Mouse (Mus musculus): Measurements from ENCODE around the gene Erbb2. TPM values are rescaled to one million over a fixed set of nuclear protein-coding genes. Genes with fewer than 3 reads are reported as not detected.

The Erbb2 gene
- polyA plus RNA-seq, 1 experiment, result not detected

DNA sequence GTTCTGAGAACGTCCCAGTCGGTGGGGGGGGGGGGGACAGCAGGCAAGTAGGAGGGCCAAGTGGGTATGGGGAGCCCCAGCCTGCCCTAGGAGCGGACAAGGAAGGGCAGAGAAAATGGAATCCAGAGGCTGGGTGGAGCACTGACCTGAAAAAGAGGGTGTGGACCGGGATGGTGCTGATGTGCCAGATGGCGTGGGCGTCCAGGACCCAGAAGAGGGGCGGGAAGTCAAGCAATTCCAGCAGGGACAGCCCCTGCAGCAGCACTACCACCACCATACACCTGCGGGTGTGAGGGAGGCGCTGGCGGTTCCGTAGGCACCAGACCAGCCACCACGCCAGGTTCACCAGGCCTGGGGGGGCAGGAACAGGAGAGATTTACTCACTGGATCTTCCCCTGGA, 22.1 kb upstream of the Erbb2 start:
- Histone ChIP-seq H3K4me3 (ENCODE audit: insufficient read depth, low read depth, low read length) (no peak overlapping the region), H3K4me1 (ENCODE audit: control insufficient read depth, insufficient read depth, low read length) (peaks cover 24% of the 10 kb centered on the region), H3K27ac (ENCODE audit: insufficient read depth, low read depth, low read length) (no peak overlapping the region)
- WGBS, result 71% methylated on average over 12 of the region's 12 CpGs
- TF ChIP-seq CTCF (IDR thresholded peaks at IDR 0.05; ENCODE audit: insufficient read depth, low read depth, low read length) (no peak), POLR2A (IDR thresholded peaks at IDR 0.05; ENCODE audit: insufficient read depth, low read depth, low read length) (no peak)

DNA sequence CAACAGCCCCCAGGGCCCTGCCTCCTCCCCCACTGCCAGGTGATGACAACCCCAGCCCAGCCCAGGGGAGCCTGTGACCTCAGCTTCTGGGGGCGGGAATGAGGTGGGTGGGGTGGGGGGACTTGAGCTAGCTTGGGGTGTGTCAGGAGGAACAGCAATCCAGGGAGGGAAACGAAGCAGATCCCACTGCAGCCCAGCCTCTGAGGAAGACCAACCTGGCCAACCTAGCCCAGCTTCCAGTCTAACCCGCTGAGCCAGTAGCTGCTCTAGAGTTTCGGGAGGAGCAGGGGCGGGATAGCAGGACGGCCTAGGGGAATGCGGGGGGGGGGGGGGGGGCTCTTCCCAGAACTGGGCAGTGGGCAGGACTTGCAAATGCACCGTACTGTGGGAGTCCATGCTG, 20.2 kb upstream of the Erbb2 start:
- H3K4me1 ChIP-seq (ENCODE audit: control insufficient read depth, insufficient read depth, low read length), result peaks cover 19% of the 10 kb centered on the region
- H3K27ac ChIP-seq (ENCODE audit: insufficient read depth, low read depth, low read length), result no peak overlapping the region
- TF ChIP-seq CTCF (IDR thresholded peaks at IDR 0.05; ENCODE audit: insufficient read depth, low read depth, low read length), result no peak
- no peak for TF ChIP-seq POLR2A (IDR thresholded peaks at IDR 0.05; ENCODE audit: insufficient read depth, low read depth, low read length)
- H3K4me3 ChIP-seq (ENCODE audit: insufficient read depth, low read depth, low read length), result no peak overlapping the region
- 39% methylated on average over 8 of the region's 8 CpGs for WGBS

DNA sequence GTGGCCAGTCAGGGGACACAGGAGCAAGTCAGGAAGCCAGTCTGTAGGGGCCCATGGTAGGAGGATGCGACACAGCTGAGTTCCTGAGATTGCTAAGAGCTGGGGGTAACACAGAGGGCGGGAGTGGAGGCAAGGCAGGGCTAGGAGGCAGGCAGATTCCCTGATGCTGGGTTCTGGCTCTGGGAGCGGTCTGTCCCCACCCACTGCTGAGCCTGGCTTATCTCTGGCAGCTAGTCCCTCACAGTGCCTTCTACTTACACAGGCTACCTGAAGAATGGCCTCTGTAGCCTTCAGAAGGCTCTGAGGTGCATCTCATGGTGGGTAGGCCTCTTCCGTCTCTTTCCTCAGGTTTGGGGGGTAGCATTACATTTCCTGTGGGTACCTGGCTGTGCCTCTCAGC, 19.6 kb upstream of the Erbb2 start:
- H3K4me1 ChIP-seq (ENCODE audit: control insufficient read depth, insufficient read depth, low read length), result peaks cover 19% of the 10 kb centered on the region
- H3K27ac ChIP-seq (ENCODE audit: insufficient read depth, low read depth, low read length), result no peak overlapping the region
- TF ChIP-seq CTCF (IDR thresholded peaks at IDR 0.05; ENCODE audit: insufficient read depth, low read depth, low read length) (no peak), POLR2A (IDR thresholded peaks at IDR 0.05; ENCODE audit: insufficient read depth, low read depth, low read length) (no peak)
- H3K4me3 ChIP-seq (ENCODE audit: insufficient read depth, low read depth, low read length), result no peak overlapping the region
- WGBS, result 77% methylated on average over 4 of the region's 4 CpGs

DNA sequence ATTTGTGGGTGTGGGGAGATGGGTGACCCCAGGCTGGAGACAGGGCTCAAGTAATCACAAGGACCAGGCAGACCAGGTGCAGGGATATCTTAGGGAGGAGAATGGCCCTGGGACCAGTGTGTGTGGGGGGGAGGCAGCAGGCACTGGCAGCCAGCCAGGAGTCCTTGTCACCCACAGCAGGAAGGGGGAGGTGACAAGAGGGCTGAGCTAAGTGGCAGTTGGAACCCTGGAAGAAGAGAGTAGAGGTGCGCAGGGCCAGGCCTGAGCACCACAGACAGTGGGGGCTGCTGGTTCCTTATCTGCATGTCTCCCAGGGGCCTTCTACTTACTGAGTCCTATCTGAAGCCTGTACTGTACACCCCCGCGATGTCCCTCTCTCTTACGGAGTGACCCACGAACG, 19.0 kb upstream of the Erbb2 start:
- Histone ChIP-seq H3K27ac (ENCODE audit: insufficient read depth, low read depth, low read length) (no peak overlapping the region), H3K4me3 (ENCODE audit: insufficient read depth, low read depth, low read length) (no peak overlapping the region), H3K4me1 (ENCODE audit: control insufficient read depth, insufficient read depth, low read length) (peaks cover 16% of the 10 kb centered on the region)
- TF ChIP-seq POLR2A (IDR thresholded peaks at IDR 0.05; ENCODE audit: insufficient read depth, low read depth, low read length) (no peak), CTCF (IDR thresholded peaks at IDR 0.05; ENCODE audit: insufficient read depth, low read depth, low read length) (no peak)
- 72% methylated on average over 6 of the region's 6 CpGs for WGBS

DNA sequence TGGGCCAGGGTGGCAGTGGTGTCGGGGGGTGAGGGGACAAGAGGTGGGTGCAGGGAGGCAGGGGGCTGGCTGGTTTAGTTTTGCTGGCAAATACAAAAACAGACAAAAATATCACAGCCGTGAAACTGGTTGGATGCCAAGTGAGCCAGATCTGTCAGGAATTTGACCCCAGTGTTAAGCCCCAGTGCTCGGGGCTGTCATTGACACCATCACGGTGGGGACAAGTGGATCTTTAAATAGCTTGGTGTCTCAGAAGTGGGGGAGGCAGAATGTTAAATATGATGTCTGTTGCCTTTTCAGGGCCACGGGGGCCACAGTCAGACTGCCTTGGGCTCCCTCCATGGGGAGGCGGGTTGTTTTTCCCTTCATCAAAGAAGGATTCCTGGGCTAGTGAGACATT, 18.0 kb upstream of the Erbb2 start:
- TF ChIP-seq POLR2A (IDR thresholded peaks at IDR 0.05; ENCODE audit: insufficient read depth, low read depth, low read length) (no peak), CTCF (IDR thresholded peaks at IDR 0.05; ENCODE audit: insufficient read depth, low read depth, low read length) (no peak)
- WGBS, result 65% methylated on average over 6 of the region's 6 CpGs
- Histone ChIP-seq H3K4me3 (ENCODE audit: insufficient read depth, low read depth, low read length) (no peak overlapping the region), H3K4me1 (ENCODE audit: control insufficient read depth, insufficient read depth, low read length) (peaks cover 7% of the 10 kb centered on the region), H3K27ac (ENCODE audit: insufficient read depth, low read depth, low read length) (no peak overlapping the region)

DNA sequence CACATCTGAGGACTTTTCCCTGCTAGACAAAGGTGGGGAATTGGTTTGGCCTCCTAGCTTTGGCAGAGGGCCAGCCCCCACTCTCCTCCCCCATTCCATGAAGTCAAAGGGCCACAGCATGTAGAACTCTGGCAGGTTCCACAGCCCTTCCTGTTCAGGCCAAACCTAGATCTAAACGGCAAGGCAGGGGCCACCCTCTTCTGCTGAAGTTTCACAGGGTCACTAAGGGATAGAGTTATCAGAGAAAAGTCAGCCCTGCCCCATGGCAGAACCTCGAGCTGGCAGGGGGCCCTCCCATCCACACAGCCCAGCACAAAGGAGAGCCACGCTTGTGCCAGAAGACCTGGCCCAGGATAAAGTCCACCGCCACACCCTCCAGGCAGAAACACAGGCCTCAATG, 17.2 kb upstream of the Erbb2 start:
- TF ChIP-seq CTCF (IDR thresholded peaks at IDR 0.05; ENCODE audit: insufficient read depth, low read depth, low read length) (no peak), POLR2A (IDR thresholded peaks at IDR 0.05; ENCODE audit: insufficient read depth, low read depth, low read length) (no peak)
- no peak overlapping the region for H3K4me3 ChIP-seq (ENCODE audit: insufficient read depth, low read depth, low read length)
- peaks cover 6% of the 10 kb centered on the region for H3K4me1 ChIP-seq (ENCODE audit: control insufficient read depth, insufficient read depth, low read length)
- no peak overlapping the region for H3K27ac ChIP-seq (ENCODE audit: insufficient read depth, low read depth, low read length)
- 45% methylated on average over 4 of the region's 4 CpGs for WGBS

DNA sequence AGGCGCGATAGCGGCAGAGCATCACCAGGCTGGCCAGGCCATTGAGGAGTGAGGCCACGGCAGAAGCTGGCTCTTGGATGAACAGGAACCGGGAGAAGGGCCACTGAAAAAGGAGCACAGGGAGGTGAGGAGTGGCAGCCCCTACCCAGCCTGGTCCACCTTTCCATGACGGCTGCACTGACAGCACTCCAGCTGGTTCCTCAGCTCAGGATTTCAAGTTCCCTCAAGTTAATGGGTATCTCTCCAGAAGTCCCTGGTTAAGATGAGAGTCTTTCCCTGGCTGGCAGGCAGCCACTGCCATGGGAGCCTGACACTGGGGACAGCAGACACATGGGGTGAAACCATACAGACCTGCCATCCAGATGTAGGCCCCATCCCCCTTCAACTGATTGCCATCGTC, 14.3 kb upstream of the Erbb2 start:
- WGBS, result 89% methylated on average over 7 of the region's 7 CpGs

DNA sequence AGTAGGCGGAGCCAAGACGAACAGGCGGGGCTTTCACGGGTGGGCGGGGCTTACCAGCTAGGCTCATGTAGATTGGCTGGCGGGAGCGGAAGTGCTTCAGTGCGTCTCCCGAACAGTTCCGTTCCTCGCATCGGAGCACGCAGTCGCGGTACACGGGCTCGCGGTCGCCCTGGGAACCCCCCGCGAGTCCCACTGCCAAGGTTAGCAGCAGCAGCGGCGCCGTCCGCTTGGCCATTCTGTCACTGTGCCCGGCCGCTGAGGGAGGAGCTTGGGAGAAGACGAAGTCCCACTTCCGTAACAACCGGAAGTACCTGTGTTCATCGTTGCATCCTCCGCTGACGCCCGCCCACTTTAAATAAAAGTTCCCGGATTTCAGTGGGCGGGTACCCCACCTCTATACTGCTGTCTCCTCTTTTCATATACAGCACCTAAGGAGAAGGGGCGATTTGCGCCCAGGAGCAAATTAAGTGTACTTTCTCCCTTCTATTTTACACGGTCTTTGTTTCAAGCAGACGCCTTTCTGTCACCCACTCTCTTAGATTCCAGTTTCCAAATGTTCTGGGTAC, 12.0 kb upstream of the Erbb2 start, which contains the start of gene Pgap3:
Gene Pgap3 (minus strand): TSS at position 330 of the 566 bp plus-strand sequence.
- Histone ChIP-seq H3K27ac (ENCODE audit: insufficient read depth, low read depth, low read length) (peak within 1 kb of the TSS; percentile 82), H3K4me1 (ENCODE audit: control insufficient read depth, insufficient read depth, low read length) (peaks cover 2% of the 10 kb centered on the region; the same call in 1 of the 2 replicates), H3K4me3 (ENCODE audit: insufficient read depth, low read depth, low read length) (peak within 1 kb of the TSS; percentile 76)
- under 1% methylated on average over 40 of the region's 40 CpGs for WGBS
- TF ChIP-seq CTCF (IDR thresholded peaks at IDR 0.05; ENCODE audit: insufficient read depth, low read depth, low read length) (no peak), POLR2A (IDR thresholded peaks at IDR 0.05; ENCODE audit: insufficient read depth, low read depth, low read length) (0 out of 2 replicates have a peak, but pooled peaks have one; percentile 34)

More for the DNA sequence above, 14.3 kb upstream of the Erbb2 start:
- Histone ChIP-seq H3K4me1 (ENCODE audit: control insufficient read depth, insufficient read depth, low read length) (peaks cover 9% of the 10 kb centered on the region), H3K27ac (ENCODE audit: insufficient read depth, low read depth, low read length) (no peak overlapping the region), H3K4me3 (ENCODE audit: insufficient read depth, low read depth, low read length) (no peak overlapping the region)
- TF ChIP-seq POLR2A (IDR thresholded peaks at IDR 0.05; ENCODE audit: insufficient read depth, low read depth, low read length) (no peak), CTCF (IDR thresholded peaks at IDR 0.05; ENCODE audit: insufficient read depth, low read depth, low read length) (no peak)

DNA sequence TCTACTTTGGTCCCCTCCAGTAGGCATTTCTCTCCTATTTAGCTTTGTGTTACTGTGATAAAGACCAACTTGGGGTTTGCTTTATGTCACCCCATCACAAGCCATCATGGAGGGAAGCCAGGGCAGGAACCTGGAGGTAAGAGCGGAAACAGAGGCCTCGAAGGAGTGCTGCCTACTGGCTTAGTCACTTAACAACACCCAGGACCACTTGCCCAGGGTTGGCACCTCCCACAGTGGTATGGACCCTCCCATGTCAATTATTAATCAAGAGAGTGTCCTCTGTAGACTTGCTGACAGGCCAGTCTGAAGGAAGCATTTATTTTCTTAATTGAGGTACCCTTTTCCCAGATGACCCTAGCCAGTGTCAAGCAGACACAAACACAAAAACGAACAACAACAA, 11.5 kb upstream of the Erbb2 start:
- Histone ChIP-seq H3K4me1 (ENCODE audit: control insufficient read depth, insufficient read depth, low read length) (peaks cover 2% of the 10 kb centered on the region; the same call in 1 of the 2 replicates), H3K4me3 (ENCODE audit: insufficient read depth, low read depth, low read length) (no peak overlapping the region), H3K27ac (ENCODE audit: insufficient read depth, low read depth, low read length) (no peak overlapping the region)
- TF ChIP-seq CTCF (IDR thresholded peaks at IDR 0.05; ENCODE audit: insufficient read depth, low read depth, low read length) (no peak), POLR2A (IDR thresholded peaks at IDR 0.05; ENCODE audit: insufficient read depth, low read depth, low read length) (no peak)
- WGBS, result 61% methylated on average over 3 of the region's 3 CpGs

All from olfactory bulb, adult 2 months (tissue).